Mouse (Mus musculus) lung, postnatal 0 days (tissue): ENCODE data around the gene Tfcp2l1. TPM values are rescaled to one million over a fixed set of nuclear protein-coding genes. Genes with fewer than 3 reads are reported as not detected.

Source experiments
- ATAC-seq: fragments of 200-750 bp; cut with Nextera tagmentation; 2 replicates; pipeline ENCODE4 v1.8.0; 2017; ENCODE audit warnings: moderate library complexity
- DNase-seq: peaks from one replicate; pipeline ENCODE4 v3.0.0-alpha.2; 2016; ENCODE audit warnings: low spot score
- H3K27ac ChIP-seq: fragments of 300-500 bp; sonication (generic); 2 replicates; pipeline ENCODE4 v1.5.1; 2014; ENCODE audit warnings: antibody characterized with exemption, mild to moderate bottlenecking, low read length, mixed read lengths
- H3K27me3 ChIP-seq: fragments of 300-500 bp; sonication (generic); replicated peaks from 2 replicates; pipeline ENCODE4 v1.6.1; 2014; ENCODE audit warnings: low read length, mixed read lengths; ENCODE audit not compliant: insufficient read depth
- H3K36me3 ChIP-seq: fragments of 300-500 bp; sonication (generic); 2 replicates; pipeline ENCODE4 v1.6.1; 2014; ENCODE audit warnings: low read length, mixed read lengths; ENCODE audit not compliant: insufficient read depth
- H3K4me1 ChIP-seq: fragments of 300-500 bp; sonication (generic); 2 replicates; pipeline ENCODE4 v1.6.1; 2014; ENCODE audit warnings: antibody characterized with exemption, low read depth, low read length, mixed read lengths; ENCODE audit not compliant: insufficient read depth
- H3K4me2 ChIP-seq: fragments of 300-500 bp; sonication (generic); replicated peaks from 2 replicates; pipeline ENCODE4 v1.6.1; 2014; ENCODE audit warnings: low read depth, mild to moderate bottlenecking, low read length, moderate library complexity, mixed read lengths
- H3K4me3 ChIP-seq: fragments of 300-500 bp; sonication (generic); 2 replicates; pipeline ENCODE4 v1.5.1; 2014; ENCODE audit warnings: low read depth, low read length
- H3K9ac ChIP-seq: fragments of 300-500 bp; sonication (generic); replicated peaks from 2 replicates; pipeline ENCODE4 v1.6.1; 2014; ENCODE audit warnings: low read depth, mild to moderate bottlenecking
- H3K9me3 ChIP-seq: fragments of 300-500 bp; sonication (generic); 2 replicates; pipeline ENCODE4 v1.6.1; 2016; ENCODE audit warnings: low read length, mixed read lengths
- CTCF ChIP-seq: IDR thresholded peaks from 2 replicates; pipeline ENCODE4 v1.5.1; 2016; ENCODE audit warnings: antibody characterized with exemption, mild to moderate bottlenecking
- EP300 ChIP-seq: IDR thresholded peaks from 2 replicates; pipeline ENCODE4 v1.6.1; 2016; ENCODE audit warnings: antibody characterized with exemption, mild to moderate bottlenecking, control low read depth
- WGBS: fragments of 180-500 bp; shearing (Covaris S2); extraction: QIAGEN DNeasy Blood & Tissue Kit; methylation state at CpG from one replicate; pipeline ENCODE4 v1.1.7; 2014; 5-methylcytosine and 5-hydroxymethylcytosine counted together
- polyA plus RNA-seq: library from polyadenylated mRNA; unstranded; fragments of >200 nt; fragmentation: Nextera tagmentation; extraction: Ambion mirVana; gene quantifications from 2 replicates; pipeline ENCODE4 v1.2.1, GENCODE M21; 2015

The Tfcp2l1 gene
- 12.1 and 14.5 TPM in 2 replicates for polyA plus RNA-seq

GRCm38 (mm10) chr1:118627781-118628464 lies at the start of gene Tfcp2l1:
Tfcp2l1 (plus strand) TSS chr1:118627945.
- Histone ChIP-seq H3K27me3 (peaks cover 8% of the 10 kb centered on the region; the same call in 1 of the 2 replicates), H3K4me2 (peak within 1 kb of the TSS; percentile 75), H3K27ac (peak within 1 kb of the TSS; percentile 59), H3K36me3 (no peaks in the 10 kb centered on the region), H3K4me1 (no peaks in the 10 kb centered on the region), H3K9ac (peak within 1 kb of the TSS; percentile 34), H3K4me3 (peak within 1 kb of the TSS; percentile 54), H3K9me3 (no peaks in the 10 kb centered on the region)
- WGBS: 2% methylated on average over 42 of the region's 48 CpGs
- TF ChIP-seq EP300: no peak
- peak; percentile 62 for TF ChIP-seq CTCF
- peak; percentile 97 for ATAC-seq
- DNase-seq: peak; percentile 84

- no peaks in the 10 kb centered on the region for H3K36me3 ChIP-seq
- WGBS: 78% methylated on average over 2 of the region's 2 CpGs
- H3K9ac ChIP-seq: no peak overlapping the region
- H3K4me1 ChIP-seq: no peaks in the 10 kb centered on the region
- H3K4me3 ChIP-seq: no peak overlapping the region
- H3K4me2 ChIP-seq: no peak overlapping the region
- ATAC-seq (peak; percentile 80), DNase-seq (peak; percentile 74)
- no peaks in the 10 kb centered on the region for H3K27me3 ChIP-seq
- no peaks in the 10 kb centered on the region for H3K9me3 ChIP-seq
- TF ChIP-seq EP300 (0 out of 2 replicates have a peak, but pooled peaks have one; percentile 24), CTCF (no peak)
- no peak overlapping the region for H3K27ac ChIP-seq
Measured at GRCm38 (mm10) chr1:118580174-118580702, 47.5 kb upstream of the Tfcp2l1 start.

- WGBS: 72% methylated on average over 8 of the region's 8 CpGs
- no peaks in the 10 kb centered on the region for H3K36me3 ChIP-seq
- no peak for ATAC-seq
Measured at GRCm38 (mm10) chr1:118581179-118581578, 46.6 kb upstream of the Tfcp2l1 start.

GRCm38 (mm10) chr1:118589721-118590120 lies 38.0 kb upstream of the Tfcp2l1 start:
- H3K9ac ChIP-seq: no peak overlapping the region
- H3K4me3 ChIP-seq: no peak overlapping the region
- WGBS: 43% methylated on average over 5 of the region's 5 CpGs
- H3K36me3 ChIP-seq: peaks cover 16% of the 10 kb centered on the region; the same call in 1 of the 2 replicates
- TF ChIP-seq EP300: peak; percentile 60; the same call in 1 of the 2 replicates
- TF ChIP-seq CTCF: no peak
- no peaks in the 10 kb centered on the region for H3K27me3 ChIP-seq
- H3K4me2 ChIP-seq: no peak overlapping the region
- H3K9me3 ChIP-seq: no peaks in the 10 kb centered on the region
- ATAC-seq: peak; percentile 96
- H3K27ac ChIP-seq: peak overlapping the region; percentile 38; the same call in 1 of the 2 replicates
- no peaks in the 10 kb centered on the region for H3K4me1 ChIP-seq
- peak; percentile 90 for DNase-seq

More at GRCm38 (mm10) chr1:118581179-118581578, 46.6 kb upstream of the Tfcp2l1 start:
- no peaks in the 10 kb centered on the region for H3K27me3 ChIP-seq
- H3K27ac ChIP-seq: 0 out of 2 replicates have a peak overlapping the region, but pooled peaks have one; percentile 10
- no peak overlapping the region for H3K4me2 ChIP-seq
- no peak overlapping the region for H3K9ac ChIP-seq
- no peaks in the 10 kb centered on the region for H3K9me3 ChIP-seq
- H3K4me3 ChIP-seq: no peak overlapping the region
- H3K4me1 ChIP-seq: no peaks in the 10 kb centered on the region
- no peak for DNase-seq
- TF ChIP-seq EP300 (no peak), CTCF (no peak)

GRCm38 (mm10) chr1:118592933-118593332 lies 34.8 kb upstream of the Tfcp2l1 start:
- H3K4me1 ChIP-seq: no peaks in the 10 kb centered on the region
- H3K4me3 ChIP-seq: no peak overlapping the region
- H3K9me3 ChIP-seq: no peaks in the 10 kb centered on the region
- WGBS: 91% methylated on average over 4 of the region's 4 CpGs
- TF ChIP-seq EP300 (no peak), CTCF (no peak)
- no peaks in the 10 kb centered on the region for H3K27me3 ChIP-seq
- no peak overlapping the region for H3K9ac ChIP-seq
- no peak overlapping the region for H3K4me2 ChIP-seq
- H3K36me3 ChIP-seq: peaks cover 21% of the 10 kb centered on the region; the same call in 1 of the 2 replicates
- no peak for DNase-seq
- no peak for ATAC-seq
- no peak overlapping the region for H3K27ac ChIP-seq

GRCm38 (mm10) chr1:118595395-118595794 lies 32.4 kb upstream of the Tfcp2l1 start:
- Histone ChIP-seq H3K9ac (no peak overlapping the region), H3K36me3 (peaks cover 23% of the 10 kb centered on the region; the same call in 1 of the 2 replicates), H3K4me2 (no peak overlapping the region), H3K4me3 (no peak overlapping the region), H3K27ac (no peak overlapping the region), H3K27me3 (no peaks in the 10 kb centered on the region), H3K4me1 (no peaks in the 10 kb centered on the region), H3K9me3 (no peaks in the 10 kb centered on the region)
- no peak for TF ChIP-seq EP300
- no peak for TF ChIP-seq CTCF
- DNase-seq: no peak
- ATAC-seq: no peak
- 56% methylated on average over 2 of the region's 2 CpGs for WGBS
